Mouse (Mus musculus): ENCODE measurements around the gene Cpsf7. TPM values are rescaled to one million over a fixed set of nuclear protein-coding genes. Genes with fewer than 3 reads are reported as not detected.

Gene Cpsf7
- polyA plus RNA-seq, 2 experiments: 50.4 to 102 TPM

DNA sequence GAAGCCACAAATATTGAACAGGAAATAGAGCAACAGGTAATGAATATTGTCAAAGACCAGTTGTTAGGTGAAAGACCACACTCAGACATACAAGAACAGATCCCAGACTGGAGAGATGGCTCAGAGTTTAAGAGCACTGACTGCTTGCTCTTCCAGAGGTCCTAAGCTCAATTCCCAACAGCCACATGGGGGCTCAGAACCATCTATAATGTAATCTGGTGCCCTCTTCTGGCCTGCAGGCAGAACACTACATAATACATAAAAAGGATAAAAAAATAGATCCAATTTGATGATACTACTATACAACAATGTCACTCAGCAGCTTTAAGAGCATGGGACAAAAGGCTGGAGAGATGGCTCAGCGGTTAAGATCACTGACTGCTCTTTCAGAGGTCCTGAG lies 4.7 kb upstream of the Cpsf7 start:
- WGBS: 51% methylated on average over 1 of the region's 1 CpGs
- no peak overlapping the region for H3K4me2 ChIP-seq (replicated peaks; ENCODE audit: low read depth, low read length, severe bottlenecking)
- no peak for TF ChIP-seq POLR2A (IDR thresholded peaks at IDR 0.05; ENCODE audit: borderline replicate concordance, extremely low read depth, insufficient read depth, insufficient read length)
- no peak overlapping the region for H3K27ac ChIP-seq (replicated peaks; ENCODE audit: low read depth, low read length)
- no peak overlapping the region for H3K9ac ChIP-seq (ENCODE audit: low read depth, low read length, severe bottlenecking)
- 0 out of 2 replicates have a peak, but pooled peaks cover 3% of the 10 kb centered on the region for H3K4me1 ChIP-seq (ENCODE audit: control insufficient read depth, insufficient read depth, low read length)
- no peak overlapping the region for H3K4me3 ChIP-seq (replicated peaks; ENCODE audit: low read length)
- H3K27me3 ChIP-seq (ENCODE audit: control insufficient read depth, insufficient read depth, low read length): no peaks in the 10 kb centered on the region
- DNase-seq (ENCODE audit: low spot score): no peak
- no peaks in the 10 kb centered on the region for H3K9me3 ChIP-seq (ENCODE audit: control insufficient read depth, low read length)
- ATAC-seq (ENCODE audit: low FRiP score, low read depth): no peak
- H3K36me3 ChIP-seq (ENCODE audit: control insufficient read depth, insufficient read depth, low read length): peaks cover 20% of the 10 kb centered on the region

DNA sequence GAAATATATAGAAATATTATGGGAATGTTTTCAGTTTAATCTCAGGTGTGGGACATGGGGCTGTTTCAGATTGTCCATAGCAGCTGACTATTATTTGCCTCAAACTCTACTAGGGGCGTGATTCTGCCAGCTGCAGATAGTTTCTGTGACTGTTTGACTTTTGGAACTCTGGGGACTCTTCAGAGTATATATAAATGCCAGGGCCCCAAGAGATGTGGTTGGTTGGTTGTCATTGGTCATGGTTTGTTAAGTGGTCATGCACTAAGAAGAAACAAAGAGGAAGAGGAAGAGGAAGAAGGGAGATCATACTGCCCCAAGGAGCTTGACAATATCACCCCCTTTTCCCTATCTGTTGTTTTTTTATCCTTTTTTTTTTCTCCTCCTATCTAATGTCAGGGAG lies 3.1 kb upstream of the Cpsf7 start:
- no peak for ATAC-seq (ENCODE audit: low FRiP score, low read depth)
- WGBS: 85% methylated on average over 1 of the region's 1 CpGs
- H3K36me3 ChIP-seq (ENCODE audit: control insufficient read depth, insufficient read depth, low read length): peaks cover 13% of the 10 kb centered on the region
- DNase-seq (ENCODE audit: low spot score): no peak
- H3K9ac ChIP-seq (ENCODE audit: low read depth, low read length, severe bottlenecking): no peak overlapping the region
- no peak overlapping the region for H3K4me3 ChIP-seq (replicated peaks; ENCODE audit: low read length)
- no peak overlapping the region for H3K27ac ChIP-seq (replicated peaks; ENCODE audit: low read depth, low read length)
- no peaks in the 10 kb centered on the region for H3K9me3 ChIP-seq (ENCODE audit: control insufficient read depth, low read length)
- H3K27me3 ChIP-seq (ENCODE audit: control insufficient read depth, insufficient read depth, low read length): no peaks in the 10 kb centered on the region
- peaks cover 11% of the 10 kb centered on the region for H3K4me1 ChIP-seq (ENCODE audit: control insufficient read depth, insufficient read depth, low read length)
- TF ChIP-seq POLR2A (IDR thresholded peaks at IDR 0.05; ENCODE audit: borderline replicate concordance, extremely low read depth, insufficient read depth, insufficient read length): no peak
- no peak overlapping the region for H3K4me2 ChIP-seq (replicated peaks; ENCODE audit: low read depth, low read length, severe bottlenecking)

DNA sequence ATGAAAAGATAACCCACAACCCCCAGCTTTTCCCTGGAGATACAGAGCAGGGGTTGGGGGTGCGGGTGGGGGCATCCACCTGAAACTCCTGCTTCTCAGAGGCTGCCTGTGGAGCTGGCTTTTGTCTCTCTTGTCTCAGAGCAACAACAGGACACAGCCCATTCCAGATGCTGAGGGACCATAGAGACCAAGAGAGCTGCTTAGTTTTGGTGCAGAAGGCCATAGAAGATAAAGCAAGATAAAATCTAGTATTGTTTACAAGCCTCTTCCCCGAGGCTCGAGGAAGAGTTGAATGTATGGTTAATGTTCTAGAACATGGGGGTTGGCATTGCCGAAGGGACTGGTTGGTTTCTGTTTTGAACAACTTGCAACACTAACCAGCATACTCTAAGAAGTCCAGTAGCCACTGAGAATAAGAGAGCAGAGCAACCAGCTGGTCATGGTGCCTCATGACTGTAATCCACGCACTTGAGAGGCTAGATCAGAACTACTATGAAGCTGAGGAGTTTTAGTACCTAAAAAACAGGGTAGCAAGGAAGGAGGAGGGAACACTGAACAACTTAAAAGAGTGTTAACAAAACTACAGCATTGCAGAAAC lies 1.5 kb upstream of the Cpsf7 start:
- Histone ChIP-seq H3K4me1 (ENCODE audit: control insufficient read depth, insufficient read depth, low read length) (peaks cover 19% of the 10 kb centered on the region), H3K27me3 (ENCODE audit: control insufficient read depth, insufficient read depth, low read length) (no peaks in the 10 kb centered on the region), H3K9ac (ENCODE audit: low read depth, low read length, severe bottlenecking) (no peak overlapping the region), H3K36me3 (ENCODE audit: control insufficient read depth, insufficient read depth, low read length) (peaks cover 18% of the 10 kb centered on the region), H3K4me3 (replicated peaks; ENCODE audit: low read length) (no peak overlapping the region), H3K4me2 (replicated peaks; ENCODE audit: low read depth, low read length, severe bottlenecking) (no peak overlapping the region), H3K27ac (replicated peaks; ENCODE audit: low read depth, low read length) (no peak overlapping the region), H3K9me3 (ENCODE audit: control insufficient read depth, low read length) (no peaks in the 10 kb centered on the region)
- WGBS: 86% methylated on average over 5 of the region's 5 CpGs
- ATAC-seq (ENCODE audit: low FRiP score, low read depth): no peak
- no peak for TF ChIP-seq POLR2A (IDR thresholded peaks at IDR 0.05; ENCODE audit: borderline replicate concordance, extremely low read depth, insufficient read depth, insufficient read length)
- no peak for DNase-seq (ENCODE audit: low spot score)

DNA sequence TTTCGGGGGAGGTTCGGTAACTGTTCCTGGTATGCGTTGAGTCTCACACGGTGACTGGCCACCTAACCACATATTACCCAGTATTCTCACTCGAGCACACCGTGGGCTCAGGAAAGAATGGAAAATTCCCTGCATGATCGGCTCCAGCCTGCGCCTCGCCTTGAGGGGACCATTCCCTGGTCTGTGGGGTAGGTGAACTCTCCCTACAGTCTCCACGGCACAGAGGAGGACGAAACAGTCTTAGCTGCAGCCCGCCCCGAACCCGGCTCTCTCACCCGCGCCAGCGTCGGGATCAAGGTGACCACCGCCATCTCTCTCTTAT lies 321 bp upstream of the Cpsf7 start:
- Histone ChIP-seq H3K27ac (replicated peaks; ENCODE audit: low read depth, low read length) (peak overlapping the region; percentile 96), H3K4me2 (replicated peaks; ENCODE audit: low read depth, low read length, severe bottlenecking) (peak overlapping the region; percentile 68), H3K9me3 (ENCODE audit: control insufficient read depth, low read length) (no peaks in the 10 kb centered on the region), H3K27me3 (ENCODE audit: control insufficient read depth, insufficient read depth, low read length) (no peaks in the 10 kb centered on the region), H3K4me1 (ENCODE audit: control insufficient read depth, insufficient read depth, low read length) (peaks cover 19% of the 10 kb centered on the region), H3K4me3 (replicated peaks; ENCODE audit: low read length) (peak overlapping the region; percentile 89), H3K9ac (ENCODE audit: low read depth, low read length, severe bottlenecking) (peak overlapping the region; percentile 97), H3K36me3 (ENCODE audit: control insufficient read depth, insufficient read depth, low read length) (peaks cover 23% of the 10 kb centered on the region)
- ATAC-seq (ENCODE audit: low FRiP score, low read depth) (no peak; the same call in 1 of the 2 replicates), DNase-seq (ENCODE audit: low spot score) (no peak)
- no peak for TF ChIP-seq POLR2A (IDR thresholded peaks at IDR 0.05; ENCODE audit: borderline replicate concordance, extremely low read depth, insufficient read depth, insufficient read length)
- 1% methylated on average over 19 of the region's 19 CpGs for WGBS

DNA sequence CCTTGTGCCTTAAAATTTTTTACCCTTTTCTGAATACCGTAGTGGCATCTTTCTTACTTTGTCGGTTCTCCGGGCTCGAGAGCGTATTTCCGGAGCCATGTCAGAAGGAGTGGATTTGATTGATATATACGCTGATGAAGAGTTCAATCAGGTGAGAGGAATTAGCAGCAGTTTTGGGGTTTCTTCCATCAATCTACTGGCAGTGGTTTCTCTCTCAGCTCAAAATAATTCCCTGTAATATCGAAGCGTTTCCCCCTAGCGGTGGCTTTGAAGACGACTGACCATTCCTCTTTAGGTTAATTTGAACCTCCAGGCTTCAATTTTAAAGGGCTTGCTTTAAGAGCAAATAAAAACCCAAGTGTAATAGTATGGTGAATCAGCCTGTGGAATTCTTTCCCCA lies 844 bp downstream of the Cpsf7 start, which contains the start of gene Sdhaf2:
Sdhaf2 (minus strand) TSS at position 233 of the 400 bp plus-strand sequence.
- H3K9ac ChIP-seq (ENCODE audit: low read depth, low read length, severe bottlenecking): peak within 1 kb of the TSS; percentile 97
- H3K4me2 ChIP-seq (replicated peaks; ENCODE audit: low read depth, low read length, severe bottlenecking): peak within 1 kb of the TSS; percentile 68
- H3K4me3 ChIP-seq (replicated peaks; ENCODE audit: low read length): peak within 1 kb of the TSS; percentile 89
- peak within 1 kb of the TSS; percentile 96 for H3K27ac ChIP-seq (replicated peaks; ENCODE audit: low read depth, low read length)
- WGBS: 0% methylated on average over 11 of the region's 11 CpGs
- DNase-seq (ENCODE audit: low spot score) (peak; percentile 82), ATAC-seq (ENCODE audit: low FRiP score, low read depth) (no peak)
- TF ChIP-seq POLR2A (IDR thresholded peaks at IDR 0.05; ENCODE audit: borderline replicate concordance, extremely low read depth, insufficient read depth, insufficient read length): no peak
- peaks cover 33% of the 10 kb centered on the region for H3K36me3 ChIP-seq (ENCODE audit: control insufficient read depth, insufficient read depth, low read length)
- no peaks in the 10 kb centered on the region for H3K9me3 ChIP-seq (ENCODE audit: control insufficient read depth, low read length)
- peaks cover 19% of the 10 kb centered on the region for H3K4me1 ChIP-seq (ENCODE audit: control insufficient read depth, insufficient read depth, low read length)
- H3K27me3 ChIP-seq (ENCODE audit: control insufficient read depth, insufficient read depth, low read length): no peaks in the 10 kb centered on the region
